Mouse (Mus musculus): Measurements from ENCODE around the gene Hormad2.

Gene Hormad2

GRCm38 (mm10) chr11:4302363-4302913, 138.5 kb downstream of the Hormad2 start:
- no peak for DNase-seq (ENCODE audit: low read depth, low spot score)

- no peak for DNase-seq (ENCODE audit: low read depth, low spot score)
Observed at GRCm38 (mm10) chr11:4300683-4301082, 140.2 kb downstream of the Hormad2 start.

GRCm38 (mm10) chr11:4299735-4300474, 141.0 kb downstream of the Hormad2 start:
- DNase-seq (ENCODE audit: low read depth, low spot score), result no peak

GRCm38 (mm10) chr11:4299191-4299590, 141.7 kb downstream of the Hormad2 start:
- DNase-seq (ENCODE audit: low read depth, low spot score), result no peak

- no peak for DNase-seq (ENCODE audit: low read depth, low spot score)
Observed at GRCm38 (mm10) chr11:4298615-4299014, 142.3 kb downstream of the Hormad2 start.

GRCm38 (mm10) chr11:4297753-4298152, 143.2 kb downstream of the Hormad2 start:
- no peak for DNase-seq (ENCODE audit: low read depth, low spot score)

GRCm38 (mm10) chr11:4296610-4297275, 144.2 kb downstream of the Hormad2 start:
- peak; percentile 23 for DNase-seq (ENCODE audit: low read depth, low spot score)
